Mouse (Mus musculus): Measurements from ENCODE around the gene Osbpl7. TPM values are rescaled to one million over a fixed set of nuclear protein-coding genes. Genes with fewer than 3 reads are reported as not detected.

Osbpl7 gene
- polyA plus RNA-seq, 1 experiment: 1.8 TPM

GRCm38 (mm10) chr11:97033781-97034180 is 16.6 kb upstream of the Osbpl7 start:
- Histone ChIP-seq H3ac (ENCODE audit: control insufficient read depth, insufficient read length, low read depth) (no peak overlapping the region), H3K27me3 (ENCODE audit: control insufficient read depth, insufficient read depth, insufficient read length) (no peaks in the 10 kb centered on the region), H3K79me3 (ENCODE audit: low read depth) (no peaks in the 10 kb centered on the region), H3K4me3 (ENCODE audit: insufficient read depth, poor library complexity, severe bottlenecking) (no peak overlapping the region), H3K36me3 (ENCODE audit: control insufficient read depth, insufficient read depth) (peaks cover 5% of the 10 kb centered on the region), H3K79me2 (ENCODE audit: control insufficient read depth, insufficient read depth) (peaks cover 11% of the 10 kb centered on the region)
- TF ChIP-seq CEBPB (IDR thresholded peaks at IDR 0.05; ENCODE audit: low read depth) (no peak), CTCF (IDR thresholded peaks at IDR 0.05; ENCODE audit: control insufficient read depth, insufficient read depth, insufficient read length) (no peak), MYOG (IDR thresholded peaks at IDR 0.05; ENCODE audit: control insufficient read depth, extremely low read depth, insufficient read length) (no peak), MAX (IDR thresholded peaks at IDR 0.05) (no peak), MYOD1 (IDR thresholded peaks at IDR 0.05; ENCODE audit: control insufficient read depth, insufficient read length, low read depth) (no peak), FOSL1 (IDR thresholded peaks at IDR 0.05; ENCODE audit: insufficient read depth, low read length, poor library complexity, severe bottlenecking) (no peak), USF1 (IDR thresholded peaks at IDR 0.05; ENCODE audit: low read depth) (no peak)

GRCm38 (mm10) chr11:97036141-97036540 is 14.3 kb upstream of the Osbpl7 start:
- Histone ChIP-seq H3K79me2 (ENCODE audit: control insufficient read depth, insufficient read depth) (no peaks in the 10 kb centered on the region), H3K27me3 (ENCODE audit: control insufficient read depth, insufficient read depth, insufficient read length) (no peaks in the 10 kb centered on the region), H3K79me3 (ENCODE audit: low read depth) (no peaks in the 10 kb centered on the region), H3K4me3 (ENCODE audit: insufficient read depth, poor library complexity, severe bottlenecking) (no peak overlapping the region), H3ac (ENCODE audit: control insufficient read depth, insufficient read length, low read depth) (no peak overlapping the region), H3K36me3 (ENCODE audit: control insufficient read depth, insufficient read depth) (peaks cover 5% of the 10 kb centered on the region)
- no peak for TF ChIP-seq FOSL1 (IDR thresholded peaks at IDR 0.05; ENCODE audit: insufficient read depth, low read length, poor library complexity, severe bottlenecking)
- TF ChIP-seq USF1 (IDR thresholded peaks at IDR 0.05; ENCODE audit: low read depth): no peak
- no peak for TF ChIP-seq CEBPB (IDR thresholded peaks at IDR 0.05; ENCODE audit: low read depth)
- TF ChIP-seq MYOD1 (IDR thresholded peaks at IDR 0.05; ENCODE audit: control insufficient read depth, insufficient read length, low read depth): no peak
- no peak for TF ChIP-seq MAX (IDR thresholded peaks at IDR 0.05)
- TF ChIP-seq CTCF (IDR thresholded peaks at IDR 0.05; ENCODE audit: control insufficient read depth, insufficient read depth, insufficient read length): no peak
- TF ChIP-seq MYOG (IDR thresholded peaks at IDR 0.05; ENCODE audit: control insufficient read depth, extremely low read depth, insufficient read length): no peak

GRCm38 (mm10) chr11:97038881-97039280 is 11.5 kb upstream of the Osbpl7 start:
- Histone ChIP-seq H3K27me3 (ENCODE audit: control insufficient read depth, insufficient read depth, insufficient read length) (no peaks in the 10 kb centered on the region), H3K36me3 (ENCODE audit: control insufficient read depth, insufficient read depth) (peaks cover under 1% of the 10 kb centered on the region), H3K79me3 (ENCODE audit: low read depth) (peaks cover 19% of the 10 kb centered on the region), H3ac (ENCODE audit: control insufficient read depth, insufficient read length, low read depth) (no peak overlapping the region), H3K4me3 (ENCODE audit: insufficient read depth, poor library complexity, severe bottlenecking) (no peak overlapping the region), H3K79me2 (ENCODE audit: control insufficient read depth, insufficient read depth) (peaks cover 26% of the 10 kb centered on the region)
- TF ChIP-seq CTCF (IDR thresholded peaks at IDR 0.05; ENCODE audit: control insufficient read depth, insufficient read depth, insufficient read length): no peak
- TF ChIP-seq FOSL1 (IDR thresholded peaks at IDR 0.05; ENCODE audit: insufficient read depth, low read length, poor library complexity, severe bottlenecking): no peak
- TF ChIP-seq MYOG (IDR thresholded peaks at IDR 0.05; ENCODE audit: control insufficient read depth, extremely low read depth, insufficient read length): no peak
- TF ChIP-seq MAX (IDR thresholded peaks at IDR 0.05): no peak

- TF ChIP-seq FOSL1 (IDR thresholded peaks at IDR 0.05; ENCODE audit: insufficient read depth, low read length, poor library complexity, severe bottlenecking): no peak
- no peak for TF ChIP-seq USF1 (IDR thresholded peaks at IDR 0.05; ENCODE audit: low read depth)
- TF ChIP-seq MYOD1 (IDR thresholded peaks at IDR 0.05; ENCODE audit: control insufficient read depth, insufficient read length, low read depth): no peak
- no peak for TF ChIP-seq CEBPB (IDR thresholded peaks at IDR 0.05; ENCODE audit: low read depth)
- no peak for TF ChIP-seq CTCF (IDR thresholded peaks at IDR 0.05; ENCODE audit: control insufficient read depth, insufficient read depth, insufficient read length)
- no peak for TF ChIP-seq MYOG (IDR thresholded peaks at IDR 0.05; ENCODE audit: control insufficient read depth, extremely low read depth, insufficient read length)
- no peak for TF ChIP-seq MAX (IDR thresholded peaks at IDR 0.05)
- H3K4me3 ChIP-seq (ENCODE audit: insufficient read depth, poor library complexity, severe bottlenecking): peak overlapping the region; percentile 90
Observed at GRCm38 (mm10) chr11:97040301-97041021, 10.0 kb upstream of the Osbpl7 start.

GRCm38 (mm10) chr11:97041022-97041899 is 9.2 kb upstream of the Osbpl7 start, which contains the start of the genes Lrrc46 and Mrpl10:
Lrrc46 (minus strand) TSS chr11:97041407.
Mrpl10 (plus strand) TSS chr11:97041560.
- Histone ChIP-seq H3K79me2 (ENCODE audit: control insufficient read depth, insufficient read depth) (peaks cover 38% of the 10 kb centered on the region), H3K27me3 (ENCODE audit: control insufficient read depth, insufficient read depth, insufficient read length) (no peaks in the 10 kb centered on the region), H3K79me3 (ENCODE audit: low read depth) (peaks cover 31% of the 10 kb centered on the region), H3K36me3 (ENCODE audit: control insufficient read depth, insufficient read depth) (peaks cover 15% of the 10 kb centered on the region), H3ac (ENCODE audit: control insufficient read depth, insufficient read length, low read depth) (peak within 1 kb of the TSS; percentile 90), H3K4me3 (ENCODE audit: insufficient read depth, poor library complexity, severe bottlenecking) (peak within 1 kb of the TSS; percentile 90)
- no peak for TF ChIP-seq MYOG (IDR thresholded peaks at IDR 0.05; ENCODE audit: control insufficient read depth, extremely low read depth, insufficient read length)
- peak; percentile 43 for TF ChIP-seq MAX (IDR thresholded peaks at IDR 0.05)

More at GRCm38 (mm10) chr11:97040301-97041021, 10.0 kb upstream of the Osbpl7 start:
- Histone ChIP-seq H3ac (ENCODE audit: control insufficient read depth, insufficient read length, low read depth) (no peak overlapping the region), H3K27me3 (ENCODE audit: control insufficient read depth, insufficient read depth, insufficient read length) (no peaks in the 10 kb centered on the region), H3K36me3 (ENCODE audit: control insufficient read depth, insufficient read depth) (peaks cover 13% of the 10 kb centered on the region), H3K79me3 (ENCODE audit: low read depth) (peaks cover 28% of the 10 kb centered on the region), H3K79me2 (ENCODE audit: control insufficient read depth, insufficient read depth) (peaks cover 38% of the 10 kb centered on the region)
